Mouse (Mus musculus): Measurements from ENCODE around the gene Sumo2. TPM values are rescaled to one million over a fixed set of nuclear protein-coding genes. Genes with fewer than 3 reads are reported as not detected.
"Not testable (repeated sequence)": the region's sequence is repeated elsewhere in the genome, so short reads cannot be mapped to it uniquely, and the experiment has no call there.

Gene Sumo2
- polyA plus RNA-seq, 1 experiment, result 105 TPM

- TF ChIP-seq POLR2A (IDR thresholded peaks at IDR 0.05; ENCODE audit: control insufficient read depth, extremely low read depth, insufficient read depth, low read length, poor library complexity) (no peak), CTCF (IDR thresholded peaks at IDR 0.05; ENCODE audit: borderline replicate concordance, control insufficient read depth, extremely low read depth, insufficient read depth, low read length, poor library complexity) (no peak)
- peak; percentile 40 for DNase-seq
- Histone ChIP-seq H3K4me3 (ENCODE audit: control insufficient read depth, insufficient read depth, low read length) (no peak overlapping the region), H3K36me3 (ENCODE audit: control insufficient read depth, insufficient read depth, low read length) (peaks cover under 1% of the 10 kb centered on the region), H3K27me3 (ENCODE audit: control insufficient read depth, insufficient read depth, low read length) (no peaks in the 10 kb centered on the region), H3K27ac (ENCODE audit: control insufficient read depth, insufficient read depth, low read length) (no peak overlapping the region), H3K4me1 (replicated peaks; ENCODE audit: control insufficient read depth, insufficient read depth, low read length) (peaks cover 55% of the 10 kb centered on the region)
- 45% methylated on average over 2 of the region's 2 CpGs for WGBS
These were observed 28.0 kb downstream of the Sumo2 start for GRCm38 (mm10) chr11:115508061-115508460.

GRCm38 (mm10) chr11:115506586-115506985 lies 29.5 kb downstream of the Sumo2 start:
- no peak overlapping the region for H3K4me3 ChIP-seq (ENCODE audit: control insufficient read depth, insufficient read depth, low read length)
- peaks cover 13% of the 10 kb centered on the region for H3K36me3 ChIP-seq (ENCODE audit: control insufficient read depth, insufficient read depth, low read length)
- H3K4me1 ChIP-seq (replicated peaks; ENCODE audit: control insufficient read depth, insufficient read depth, low read length), result peaks cover 44% of the 10 kb centered on the region
- 85% methylated on average over 3 of the region's 3 CpGs for WGBS
- TF ChIP-seq POLR2A (IDR thresholded peaks at IDR 0.05; ENCODE audit: control insufficient read depth, extremely low read depth, insufficient read depth, low read length, poor library complexity) (no peak), CTCF (IDR thresholded peaks at IDR 0.05; ENCODE audit: borderline replicate concordance, control insufficient read depth, extremely low read depth, insufficient read depth, low read length, poor library complexity) (no peak)
- H3K27me3 ChIP-seq (ENCODE audit: control insufficient read depth, insufficient read depth, low read length), result no peaks in the 10 kb centered on the region
- no peak overlapping the region for H3K27ac ChIP-seq (ENCODE audit: control insufficient read depth, insufficient read depth, low read length)
- DNase-seq, result no peak

GRCm38 (mm10) chr11:115502636-115503035 lies 33.4 kb downstream of the Sumo2 start:
- no peaks in the 10 kb centered on the region for H3K27me3 ChIP-seq (ENCODE audit: control insufficient read depth, insufficient read depth, low read length)
- DNase-seq, result no peak
- no peak overlapping the region for H3K27ac ChIP-seq (ENCODE audit: control insufficient read depth, insufficient read depth, low read length)
- H3K4me1 ChIP-seq (replicated peaks; ENCODE audit: control insufficient read depth, insufficient read depth, low read length), result peaks cover 16% of the 10 kb centered on the region
- no peak for TF ChIP-seq CTCF (IDR thresholded peaks at IDR 0.05; ENCODE audit: borderline replicate concordance, control insufficient read depth, extremely low read depth, insufficient read depth, low read length, poor library complexity)
- no peak for TF ChIP-seq POLR2A (IDR thresholded peaks at IDR 0.05; ENCODE audit: control insufficient read depth, extremely low read depth, insufficient read depth, low read length, poor library complexity)
- H3K36me3 ChIP-seq (ENCODE audit: control insufficient read depth, insufficient read depth, low read length), result peaks cover 52% of the 10 kb centered on the region
- 96% methylated on average over 6 of the region's 6 CpGs for WGBS
- no peak overlapping the region for H3K4me3 ChIP-seq (ENCODE audit: control insufficient read depth, insufficient read depth, low read length)

- H3K27me3 ChIP-seq (ENCODE audit: control insufficient read depth, insufficient read depth, low read length); DNase-seq; H3K27ac ChIP-seq (ENCODE audit: control insufficient read depth, insufficient read depth, low read length); H3K4me3 ChIP-seq (ENCODE audit: control insufficient read depth, insufficient read depth, low read length); H3K4me1 ChIP-seq (replicated peaks; ENCODE audit: control insufficient read depth, insufficient read depth, low read length): not testable (repeated sequence)
- WGBS, result 93% methylated on average over 9 of the region's 9 CpGs
- H3K36me3 ChIP-seq (ENCODE audit: control insufficient read depth, insufficient read depth, low read length), result peaks cover 48% of the 10 kb centered on the region
These were observed 39.5 kb downstream of the Sumo2 start for GRCm38 (mm10) chr11:115496559-115496958.

GRCm38 (mm10) chr11:115492387-115492786 lies 43.7 kb downstream of the Sumo2 start:
- Histone ChIP-seq H3K27me3 (ENCODE audit: control insufficient read depth, insufficient read depth, low read length) (no peaks in the 10 kb centered on the region), H3K4me3 (ENCODE audit: control insufficient read depth, insufficient read depth, low read length) (no peak overlapping the region), H3K27ac (ENCODE audit: control insufficient read depth, insufficient read depth, low read length) (no peak overlapping the region), H3K36me3 (ENCODE audit: control insufficient read depth, insufficient read depth, low read length) (peaks cover 23% of the 10 kb centered on the region), H3K4me1 (replicated peaks; ENCODE audit: control insufficient read depth, insufficient read depth, low read length) (peaks cover 14% of the 10 kb centered on the region)
- WGBS, result 40% methylated on average over 6 of the region's 6 CpGs
- TF ChIP-seq POLR2A (IDR thresholded peaks at IDR 0.05; ENCODE audit: control insufficient read depth, extremely low read depth, insufficient read depth, low read length, poor library complexity), result no peak
- TF ChIP-seq CTCF (IDR thresholded peaks at IDR 0.05; ENCODE audit: borderline replicate concordance, control insufficient read depth, extremely low read depth, insufficient read depth, low read length, poor library complexity), result no peak
- DNase-seq, result no peak

- DNase-seq, result peak; percentile 85
These were observed 44.6 kb downstream of the Sumo2 start, which contains the start of gene Nt5c for GRCm38 (mm10) chr11:115491356-115492083. Gene Nt5c (minus strand): TSS chr11:115491862.

More at GRCm38 (mm10) chr11:115491356-115492083, 44.6 kb downstream of the Sumo2 start, which contains the start of gene Nt5c:
- TF ChIP-seq CTCF (IDR thresholded peaks at IDR 0.05; ENCODE audit: borderline replicate concordance, control insufficient read depth, extremely low read depth, insufficient read depth, low read length, poor library complexity) (no peak; the same call in 1 of the 2 replicates), POLR2A (IDR thresholded peaks at IDR 0.05; ENCODE audit: control insufficient read depth, extremely low read depth, insufficient read depth, low read length, poor library complexity) (peak; percentile 82)
- Histone ChIP-seq H3K4me3 (ENCODE audit: control insufficient read depth, insufficient read depth, low read length) (peak within 1 kb of the TSS; percentile 79), H3K4me1 (replicated peaks; ENCODE audit: control insufficient read depth, insufficient read depth, low read length) (peaks cover 14% of the 10 kb centered on the region), H3K27ac (ENCODE audit: control insufficient read depth, insufficient read depth, low read length) (peak within 1 kb of the TSS; percentile 45; the same call in 1 of the 2 replicates), H3K27me3 (ENCODE audit: control insufficient read depth, insufficient read depth, low read length) (no peaks in the 10 kb centered on the region), H3K36me3 (ENCODE audit: control insufficient read depth, insufficient read depth, low read length) (peaks cover 16% of the 10 kb centered on the region)
- WGBS, result under 1% methylated on average over 43 of the region's 43 CpGs

All from thymus, adult 2 months (tissue).